Mouse (Mus musculus) lung, postnatal 36 days (tissue): ENCODE data around the gene Ube2f.

ENCODE experiments used
- DNase-seq: peaks from one replicate; pipeline ENCODE4 v3.0.0; 2022; ENCODE audit warnings: mixed read lengths

Gene Ube2f

GRCm38 (mm10) chr1:91249564-91250414 lies at the start of gene Ube2f:
TSS of gene Ube2f (plus strand) at chr1:91250304.
- peak; percentile 98 for DNase-seq

- no peak for DNase-seq
These were observed 49.0 kb upstream of the Ube2f start for GRCm38 (mm10) chr1:91201122-91201521.

GRCm38 (mm10) chr1:91204221-91204765 lies 45.8 kb upstream of the Ube2f start:
- no peak for DNase-seq

GRCm38 (mm10) chr1:91205651-91206050 lies 44.5 kb upstream of the Ube2f start:
- DNase-seq: peak; percentile 35

GRCm38 (mm10) chr1:91206336-91206735 lies 43.8 kb upstream of the Ube2f start:
- DNase-seq: no peak

GRCm38 (mm10) chr1:91206873-91207272 lies 43.2 kb upstream of the Ube2f start:
- DNase-seq: no peak

- peak; percentile 70 for DNase-seq
These were observed 42.6 kb upstream of the Ube2f start for GRCm38 (mm10) chr1:91207334-91208074.

GRCm38 (mm10) chr1:91209343-91209742 lies 40.8 kb upstream of the Ube2f start:
- DNase-seq: no peak

GRCm38 (mm10) chr1:91209785-91210184 lies 40.3 kb upstream of the Ube2f start:
- no peak for DNase-seq

GRCm38 (mm10) chr1:91211099-91211498 lies 39.0 kb upstream of the Ube2f start:
- peak; percentile 79 for DNase-seq

GRCm38 (mm10) chr1:91211591-91212008 lies 38.5 kb upstream of the Ube2f start:
- no peak for DNase-seq

GRCm38 (mm10) chr1:91215264-91215663 lies 34.8 kb upstream of the Ube2f start:
- no peak for DNase-seq

GRCm38 (mm10) chr1:91215981-91216380 lies 34.1 kb upstream of the Ube2f start:
- no peak for DNase-seq

- peak; percentile 54 for DNase-seq
These were observed 33.4 kb upstream of the Ube2f start for GRCm38 (mm10) chr1:91216504-91217267.

- no peak for DNase-seq
These were observed 30.3 kb upstream of the Ube2f start for GRCm38 (mm10) chr1:91219641-91220321.

GRCm38 (mm10) chr1:91220322-91220672 lies 29.8 kb upstream of the Ube2f start:
- peak; percentile 57 for DNase-seq

- DNase-seq: no peak
These were observed 23.5 kb upstream of the Ube2f start for GRCm38 (mm10) chr1:91226562-91226961.

GRCm38 (mm10) chr1:91227381-91228054 lies 22.6 kb upstream of the Ube2f start:
- DNase-seq: no peak

- DNase-seq: no peak
These were observed 19.0 kb upstream of the Ube2f start for GRCm38 (mm10) chr1:91231142-91231541.

- DNase-seq: peak; percentile 75
These were observed 18.2 kb upstream of the Ube2f start for GRCm38 (mm10) chr1:91231896-91232295.

GRCm38 (mm10) chr1:91235395-91235794 lies 14.7 kb upstream of the Ube2f start:
- DNase-seq: no peak

GRCm38 (mm10) chr1:91237676-91238075 lies 12.4 kb upstream of the Ube2f start:
- no peak for DNase-seq
